Mouse (Mus musculus): ENCODE data around the gene Aup1.

DNA sequence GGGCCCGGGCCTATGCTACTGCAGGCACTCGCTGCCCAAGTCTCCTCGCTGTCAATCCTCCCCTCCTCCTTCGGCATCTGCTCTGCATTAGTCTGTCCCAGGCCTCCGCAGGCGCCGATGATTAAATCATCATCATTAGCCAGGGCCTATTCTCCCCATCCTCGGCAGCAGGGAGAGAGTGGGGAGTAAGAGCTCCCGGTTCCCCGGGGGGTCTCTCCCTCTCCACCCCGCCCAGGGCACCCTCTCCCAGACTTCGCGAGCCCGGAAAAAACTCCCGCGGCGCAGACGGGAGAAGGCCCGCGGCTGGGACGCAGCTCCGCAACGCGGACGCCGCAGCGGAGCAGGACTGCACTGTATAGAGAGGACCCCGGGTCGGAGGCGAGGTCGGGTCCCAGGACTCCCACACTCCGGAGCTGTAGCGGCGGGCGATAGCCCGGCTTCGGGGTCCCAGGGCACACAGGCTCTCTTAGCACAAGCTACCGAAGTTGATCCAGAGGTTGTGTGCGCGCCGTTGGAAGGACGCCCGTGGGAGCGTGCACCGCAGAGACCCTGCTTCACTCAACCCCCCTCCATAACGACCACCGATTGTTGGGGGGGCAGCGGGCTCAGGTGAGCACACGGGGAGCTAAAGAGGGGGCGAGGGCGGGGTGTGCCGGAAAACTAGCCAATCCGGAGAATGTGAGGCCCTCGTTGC is 23.5 kb downstream of the Aup1 start, which contains the start of gene Pcgf1:
- TF ChIP-seq CTCF (IDR thresholded peaks at IDR 0.05; ENCODE audit: control insufficient read depth, insufficient read depth, insufficient replicate concordance, low read depth, low read length) (no peak), POLR2A (IDR thresholded peaks at IDR 0.05; ENCODE audit: control insufficient read depth, low read depth, low read length) (peak; percentile 60; the same call in 1 of the 2 replicates)
